17 mouse cellular contexts compared by ENCODE assay signal in genomic region chr17:66251495-66251894, GRCm38 (mm10).
A peak's percentile ranks its signal among the peaks of the same experiment; 100 is the strongest.
DNase-seq lines count a peak whose midpoint lies in the region; ATAC-seq lines count a peak whose summit lies in the region.
"Had no signal": no experiment of that assay in that cellular context is flagged by ENCODE, and none has a peak within 500 bp of the region (broad histone marks: within the 10 kb centered on the region; RNA-seq: fewer than 3 reads in every experiment).

No protein-coding gene starts in this region.

- WGBS in intestine, embryonic 16.5 days, result 84% methylated on average over 2 of the region's 2 CpGs
- 77% methylated on average over 2 of the region's 2 CpGs for WGBS in stomach, embryonic 16.5 days

- no peaks in the 10 kb centered on the region for H3K9me3 ChIP-seq in intestine, embryonic 16.5 days (ENCODE audit: control insufficient read depth, low read length)
- no peaks in the 10 kb centered on the region for H3K9me3 ChIP-seq in stomach, embryonic 16.5 days (replicated peaks; ENCODE audit: control insufficient read depth, low read length)
- H3K9me3 ChIP-seq: embryonic facial prominence, embryonic 10.5 days; embryonic facial prominence, embryonic 12.5 days; forebrain, embryonic 13.5 days had no signal

- H3K4me3 ChIP-seq in intestine, embryonic 16.5 days (ENCODE audit: low read length), result no peak overlapping the region
- no peak overlapping the region for H3K4me3 ChIP-seq in stomach, embryonic 16.5 days (replicated peaks; ENCODE audit: low read length)
- H3K4me3 ChIP-seq: embryonic facial prominence, embryonic 10.5 days; embryonic facial prominence, embryonic 12.5 days; forebrain, embryonic 13.5 days had no signal

- H3K27me3 ChIP-seq in intestine, embryonic 16.5 days (replicated peaks; ENCODE audit: control insufficient read depth, insufficient read depth, low read length), result no peaks in the 10 kb centered on the region
- no peaks in the 10 kb centered on the region for H3K27me3 ChIP-seq in stomach, embryonic 16.5 days (ENCODE audit: control insufficient read depth, insufficient read depth, low read length)
- H3K27me3 ChIP-seq: embryonic facial prominence, embryonic 12.5 days; forebrain, embryonic 13.5 days had no signal

- H3K36me3 ChIP-seq in intestine, embryonic 16.5 days (ENCODE audit: control insufficient read depth, insufficient read depth, low read length), result no peaks in the 10 kb centered on the region
- no peaks in the 10 kb centered on the region for H3K36me3 ChIP-seq in stomach, embryonic 16.5 days (ENCODE audit: control insufficient read depth, insufficient read depth, low read length)
- H3K36me3 ChIP-seq: embryonic facial prominence, embryonic 10.5 days; embryonic facial prominence, embryonic 12.5 days had no signal

- H3K4me1 ChIP-seq in intestine, embryonic 16.5 days (ENCODE audit: control insufficient read depth, insufficient read depth, low read length), result no peaks in the 10 kb centered on the region
- no peaks in the 10 kb centered on the region for H3K4me1 ChIP-seq in stomach, embryonic 16.5 days (ENCODE audit: control insufficient read depth, insufficient read depth, low read length)
- H3K4me1 ChIP-seq: embryonic facial prominence, embryonic 12.5 days; forebrain, embryonic 13.5 days had no signal

- no peak overlapping the region for H3K4me2 ChIP-seq in intestine, embryonic 16.5 days (ENCODE audit: low read depth, low read length)
- no peak overlapping the region for H3K4me2 ChIP-seq in stomach, embryonic 16.5 days (ENCODE audit: low read depth, low read length)
- H3K4me2 ChIP-seq: embryonic facial prominence, embryonic 12.5 days; forebrain, embryonic 13.5 days had no signal

- H3K27ac ChIP-seq in intestine, embryonic 16.5 days (ENCODE audit: low read length), result no peak overlapping the region
- no peak overlapping the region for H3K27ac ChIP-seq in stomach, embryonic 16.5 days (ENCODE audit: low read length)
- H3K27ac ChIP-seq: embryonic facial prominence, embryonic 10.5 days; embryonic facial prominence, embryonic 12.5 days; forebrain, embryonic 13.5 days had no signal

- ATAC-seq in intestine, embryonic 16.5 days, result peak; percentile 72
- ATAC-seq in stomach, embryonic 16.5 days (ENCODE audit: insufficient read depth, low FRiP score), result 0 out of 2 replicates have a peak, but pooled peaks have one; percentile 29
- ATAC-seq in megakaryocyte-erythroid progenitor cell, adult 5-6 weeks (replicated peaks; ENCODE audit: low FRiP score, low TSS enrichment, poor library complexity, severe bottlenecking), result no peak
- ATAC-seq: forebrain, embryonic 13.5 days; forebrain, embryonic 16.5 days had no signal

- DNase-seq in adrenal gland, adult 2 months, result no peak
- no peak for DNase-seq in right cerebral cortex, postnatal 4 days
- DNase-seq: adrenal gland, adult 8-10 months; adrenal gland, postnatal 14 days; adrenal gland, postnatal 36 days; cerebellum, adult 11-12 months; cerebellum, adult 2 months; cerebellum, adult 9-10 months; cerebellum, postnatal 10 days; cerebellum, postnatal 25 days had no signal

- H3K9ac ChIP-seq in intestine, embryonic 16.5 days (ENCODE audit: low read depth, low read length), result no peak overlapping the region
- H3K9ac ChIP-seq in stomach, embryonic 16.5 days (ENCODE audit: low read length), result no peak overlapping the region
- H3K9ac ChIP-seq: embryonic facial prominence, embryonic 12.5 days; forebrain, embryonic 13.5 days had no signal
